Mouse (Mus musculus) cortical plate, adult 2 months (tissue): Measurements from ENCODE around the gene Gria1.

Experiments used
- CTCF ChIP-seq: fragments of 200-500 bp; IDR thresholded peaks from 2 replicates; pipeline ENCODE4 v1.5.1; 2011; ENCODE audit warnings: mild to moderate bottlenecking, control low read depth, low read length; ENCODE audit not compliant: insufficient read depth; ENCODE audit errors: extremely low read depth
- POLR2A ChIP-seq: fragments of 200-500 bp; IDR thresholded peaks from 2 replicates; pipeline ENCODE4 v1.6.1; 2011; ENCODE audit warnings: mild to moderate bottlenecking, low read length, control low read depth; ENCODE audit not compliant: insufficient read depth; ENCODE audit errors: extremely low read depth

DNA sequence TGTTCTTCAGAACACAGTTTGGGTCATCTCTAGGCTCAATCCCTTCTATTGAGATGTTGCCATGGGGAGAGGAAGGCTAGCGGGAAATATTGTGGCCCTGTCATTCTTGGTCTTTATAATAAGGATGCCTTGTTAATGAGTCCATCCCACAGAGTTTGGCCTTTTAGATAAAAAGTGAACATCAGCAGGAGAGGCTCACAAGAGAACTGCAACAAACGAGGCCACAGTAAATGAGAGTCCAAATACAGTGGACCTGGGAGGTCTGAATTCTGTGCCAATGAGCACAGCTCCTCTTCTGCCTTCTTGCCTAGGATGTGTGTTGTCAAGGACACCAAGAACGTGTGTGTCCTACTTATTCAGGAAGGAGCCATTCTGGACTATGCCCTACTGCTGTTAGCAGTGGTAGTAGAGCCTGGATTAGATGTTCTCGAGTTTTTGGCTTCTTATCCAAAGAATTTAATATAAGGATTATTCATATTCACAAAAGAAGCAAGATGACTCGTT is 92.6 kb downstream of the Gria1 start:
- TF ChIP-seq CTCF (no peak), POLR2A (no peak)
